Mouse (Mus musculus): Measurements from ENCODE around the gene Rpl9.

The Rpl9 gene

DNA sequence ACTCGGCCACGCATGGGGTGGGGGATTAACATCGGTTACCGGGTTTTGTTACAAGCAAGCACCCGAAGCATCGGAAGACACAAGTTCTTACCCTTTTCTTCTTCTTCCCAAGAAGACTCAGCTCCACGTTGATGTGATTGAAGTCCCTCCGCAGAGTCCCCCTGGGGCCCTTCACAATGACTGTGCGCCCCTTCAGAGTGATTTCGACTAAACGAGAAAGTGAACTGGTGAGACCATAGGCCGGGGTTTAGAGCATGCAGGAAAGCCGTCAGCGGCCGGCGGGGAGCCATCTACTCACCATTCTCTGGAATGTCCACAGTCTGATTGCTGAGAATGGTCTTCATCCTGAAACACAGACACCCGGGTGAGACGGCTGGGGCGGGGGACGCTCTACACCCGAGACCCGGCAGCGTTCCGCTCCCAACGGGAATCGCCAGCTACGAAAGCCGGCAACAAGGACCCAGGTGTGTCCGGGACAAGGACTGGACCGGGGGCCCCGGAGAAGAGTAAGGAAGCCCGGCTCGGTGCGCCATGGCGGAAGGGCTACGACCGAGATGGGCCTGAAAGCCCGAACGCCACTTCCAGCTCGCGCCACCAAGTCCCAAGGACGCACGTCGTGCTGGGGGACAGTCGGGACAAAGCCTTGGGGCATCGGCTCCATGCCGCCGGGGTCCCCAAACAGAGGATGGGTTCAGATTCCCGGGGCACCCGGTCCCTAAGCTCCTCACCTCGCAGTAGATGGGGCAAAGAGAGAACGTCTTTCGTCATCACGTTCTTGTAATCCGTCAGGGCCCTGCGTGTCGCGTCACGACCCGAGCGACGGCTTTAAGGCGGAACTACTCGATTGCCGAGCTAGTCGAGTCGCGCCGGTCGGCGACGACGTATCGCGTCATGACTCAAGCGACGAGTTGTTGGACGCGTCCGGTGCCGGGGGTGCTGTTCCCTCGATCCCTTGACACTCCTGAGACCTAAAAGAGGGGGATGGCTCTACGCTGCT, at the start of gene Rpl9, which contains the start of gene Lias:
Gene Rpl9, minus strand, starts transcription at position 797 of the 997 bp plus-strand sequence.
Gene Lias, plus strand, starts transcription at position 850 of the 997 bp plus-strand sequence.
- peak; percentile 98 for DNase-seq

DNA sequence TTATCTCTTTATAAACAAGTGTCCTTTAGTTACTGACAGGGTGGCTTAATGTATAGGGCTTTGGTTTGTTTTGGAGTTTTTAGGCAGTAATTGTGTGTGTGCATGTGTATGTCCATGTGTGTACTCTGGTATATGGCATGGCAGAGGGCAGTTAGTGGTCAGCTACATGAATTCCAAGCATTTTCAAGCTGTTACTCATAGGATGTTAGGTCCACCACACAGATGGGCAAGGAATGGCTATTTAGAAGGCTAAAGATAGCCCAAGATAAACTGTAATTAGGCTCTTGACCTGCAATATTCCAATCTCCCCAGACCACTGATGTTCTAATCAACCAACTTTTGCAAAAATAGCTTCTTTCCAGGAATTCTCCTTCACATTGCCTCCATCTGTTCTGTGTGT, 46.8 kb upstream of the Rpl9 start:
- no peak for DNase-seq

DNA sequence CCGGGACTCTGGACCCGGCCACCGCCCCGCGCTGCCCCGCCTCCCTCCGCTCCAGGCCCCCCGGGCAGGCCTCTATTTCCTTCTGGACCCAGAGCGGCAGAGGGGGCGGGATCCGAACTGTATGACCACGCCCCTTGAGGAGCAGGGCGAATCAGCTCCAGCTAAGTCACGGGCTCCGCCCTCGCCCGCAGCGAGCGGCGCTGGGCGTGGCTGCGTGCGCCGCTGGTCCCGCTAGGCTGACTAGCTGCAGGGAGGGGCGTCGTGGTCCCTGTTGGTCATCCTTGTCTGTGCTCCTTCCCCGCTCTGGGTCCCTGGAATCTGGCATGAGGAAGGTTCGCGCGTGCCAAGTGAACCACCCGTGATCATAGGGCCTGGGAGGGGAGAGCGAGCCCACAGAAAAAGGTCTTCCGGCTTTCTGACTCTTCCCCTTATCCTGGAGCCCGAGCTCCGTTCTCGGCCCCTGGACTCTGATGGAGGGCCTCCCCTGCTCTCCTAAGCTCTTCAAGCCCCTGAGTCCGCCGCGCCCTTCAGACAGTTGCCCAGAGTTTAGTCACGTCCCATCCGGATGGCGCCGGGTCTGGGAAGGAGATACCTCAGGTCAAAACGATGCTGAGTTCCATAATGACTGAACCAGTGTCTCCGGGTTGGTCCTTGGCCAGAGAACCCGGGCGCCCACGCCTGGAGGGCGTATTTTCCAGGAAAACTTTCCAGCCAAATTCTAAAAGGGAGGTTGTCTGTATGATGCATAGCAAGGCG, 44.7 kb upstream of the Rpl9 start, which contains the start of gene Ugdh:
Gene Ugdh, minus strand, starts transcription at position 144 of the 756 bp plus-strand sequence.
- DNase-seq, result peak; percentile 98

DNA sequence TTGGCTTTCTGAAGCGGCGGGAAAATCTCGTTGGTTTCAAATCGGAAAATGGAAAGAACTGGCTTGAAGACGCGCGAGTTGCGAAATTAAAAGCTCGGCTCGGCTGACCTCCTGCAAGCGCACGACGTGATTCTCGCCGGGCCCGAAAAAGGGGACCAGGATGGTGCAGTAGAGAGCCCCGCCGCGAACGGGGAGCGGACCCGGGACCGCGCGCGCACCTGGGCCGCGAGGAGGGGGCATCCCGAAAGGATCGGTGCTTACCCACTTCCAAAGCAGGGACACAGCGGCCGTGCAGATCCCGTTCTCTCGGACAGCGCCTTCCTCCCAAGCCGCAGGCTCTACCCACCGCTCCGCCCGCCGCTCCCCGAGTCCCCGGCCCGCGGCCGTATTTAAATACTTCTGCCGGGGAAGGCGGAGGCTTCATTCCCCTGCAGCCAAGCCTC, 44.1 kb upstream of the Rpl9 start:
- no peak for DNase-seq

DNA sequence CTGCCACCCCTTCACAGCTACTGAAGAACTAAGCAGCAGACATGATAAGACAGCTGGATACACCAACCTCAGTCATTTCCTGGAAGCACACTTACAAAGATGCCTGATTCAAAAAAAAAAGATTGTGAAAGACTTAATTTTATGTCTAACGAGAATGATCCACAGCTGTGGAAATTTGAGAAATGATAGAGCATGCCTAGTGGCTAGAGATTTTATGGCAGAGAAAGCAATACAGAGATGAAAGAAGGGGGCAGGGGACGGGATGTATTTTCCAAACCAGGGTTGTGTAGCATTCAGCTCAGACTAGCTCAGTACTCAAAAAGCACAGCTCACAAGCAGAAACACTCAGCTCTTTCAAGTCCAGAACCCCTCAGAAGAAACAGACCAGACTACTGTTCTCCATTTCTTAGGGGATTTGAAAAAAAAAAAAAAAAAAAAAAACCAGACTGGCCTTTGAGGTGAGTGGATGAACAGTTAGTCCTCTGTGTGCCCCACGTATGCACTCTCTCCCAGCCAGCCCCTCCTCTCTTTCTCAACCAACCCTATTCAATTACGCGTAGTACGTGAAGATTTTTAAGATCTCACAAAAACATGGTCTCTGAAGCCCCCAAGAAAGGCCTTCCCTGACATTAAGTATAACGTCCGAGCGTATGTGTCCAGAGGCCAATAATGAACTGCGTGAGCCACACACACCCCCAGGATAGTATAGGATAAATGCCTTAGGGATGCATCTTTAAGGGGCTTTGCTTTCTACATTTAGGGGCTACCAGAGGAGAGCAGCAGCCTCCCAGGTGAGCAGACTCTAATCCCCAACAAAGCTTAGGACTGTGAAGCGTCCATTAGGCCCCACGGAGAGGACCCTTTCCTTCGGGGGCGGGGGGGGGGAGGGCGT, 43.5 kb upstream of the Rpl9 start:
- no peak for DNase-seq

DNA sequence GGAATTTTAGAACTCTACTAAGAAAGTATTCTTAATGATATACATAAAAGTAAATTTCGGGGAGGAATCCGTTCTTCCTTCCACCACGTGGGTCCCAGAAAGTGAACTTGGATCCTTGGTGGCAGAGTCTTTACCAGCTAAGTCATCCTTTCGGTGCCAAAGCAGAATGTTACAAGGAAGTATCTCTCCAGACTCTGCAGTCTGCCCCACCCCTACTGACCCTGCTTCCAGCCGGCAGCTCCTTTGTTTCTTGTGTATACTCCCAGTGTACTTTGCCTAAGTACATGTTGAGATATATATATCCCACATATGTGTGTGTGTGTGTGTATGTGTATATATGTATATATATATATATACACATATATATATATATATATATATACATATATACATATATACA, 38.2 kb upstream of the Rpl9 start:
- DNase-seq, result no peak

DNA sequence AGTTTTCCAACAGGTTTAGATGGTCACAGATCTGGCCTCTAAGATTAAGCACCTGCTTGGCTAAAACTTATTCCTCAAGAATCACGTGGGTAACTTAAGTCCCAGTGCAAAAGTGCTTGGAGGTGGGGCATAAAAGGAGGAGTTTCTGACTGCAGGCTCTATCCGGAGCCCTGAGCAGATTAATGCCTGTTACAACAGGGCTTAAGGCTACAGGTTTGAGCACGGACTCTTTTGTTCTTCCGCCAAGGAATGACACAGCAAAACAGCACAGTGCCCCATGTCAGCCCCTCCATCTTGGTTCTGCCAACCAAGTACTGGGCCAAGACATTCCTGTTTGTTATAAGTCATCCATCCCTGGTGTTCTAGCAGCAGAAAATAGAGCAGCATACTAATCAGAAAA, 37.1 kb upstream of the Rpl9 start:
- DNase-seq, result peak; percentile 59

DNA sequence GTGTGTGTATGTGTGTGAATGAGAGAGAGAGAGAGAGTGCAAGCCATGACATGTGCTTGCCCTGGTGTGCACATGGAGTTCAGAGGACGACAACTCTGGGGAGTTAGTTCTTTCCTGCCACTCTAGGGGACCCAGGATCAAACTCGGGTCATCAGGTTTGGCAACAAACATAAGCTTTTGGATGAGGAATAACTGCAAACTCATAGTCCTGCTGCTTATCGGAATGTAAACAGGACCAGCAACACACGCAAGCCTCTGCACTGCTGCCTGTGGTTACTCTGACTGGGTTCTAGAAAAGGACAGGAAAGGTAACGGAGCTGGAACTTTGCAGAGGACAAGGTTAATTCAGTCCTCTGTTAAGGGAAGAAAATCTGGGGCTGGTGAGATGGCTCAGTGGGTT, 34.0 kb upstream of the Rpl9 start:
- DNase-seq, result no peak

DNA sequence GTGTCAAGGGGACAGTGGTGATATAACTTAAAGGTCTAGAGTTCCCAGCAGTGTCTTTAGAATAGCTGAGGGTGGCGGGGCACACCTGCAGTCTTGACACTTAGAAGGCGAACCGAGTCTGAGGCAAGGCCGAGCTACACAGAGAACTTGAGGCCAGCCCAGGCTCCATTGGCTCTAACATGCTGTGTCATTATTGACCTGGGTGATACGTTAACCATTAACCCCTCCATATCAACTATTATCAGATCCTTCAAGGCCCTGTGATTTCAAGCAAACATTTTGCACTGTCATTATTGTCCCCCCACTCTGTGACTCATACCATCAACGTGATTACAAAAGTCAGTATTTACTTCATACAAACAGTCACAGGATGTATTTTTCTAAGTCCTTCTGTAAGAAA, 33.0 kb upstream of the Rpl9 start:
- DNase-seq, result peak; percentile 49

DNA sequence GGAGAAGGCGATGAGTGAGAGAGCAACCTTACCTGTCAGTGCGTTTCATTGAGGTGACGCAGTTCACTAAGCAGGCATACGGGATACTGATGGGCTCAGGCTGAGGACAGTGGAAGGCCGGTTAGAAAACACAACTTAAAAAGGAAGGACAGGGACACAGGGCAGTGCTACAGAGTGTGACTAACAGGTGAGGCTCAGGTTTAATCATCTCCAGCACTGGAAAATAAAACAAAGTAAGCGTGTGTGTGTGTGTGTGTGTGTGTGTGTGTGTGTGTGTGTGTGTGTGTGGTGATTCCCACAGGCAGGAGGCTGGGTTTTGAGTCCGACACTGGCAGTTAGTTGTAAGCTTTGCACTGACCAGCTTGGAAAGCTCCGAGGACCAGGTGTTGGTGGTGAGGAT, 31.6 kb upstream of the Rpl9 start:
- peak; percentile 29 for DNase-seq

DNA sequence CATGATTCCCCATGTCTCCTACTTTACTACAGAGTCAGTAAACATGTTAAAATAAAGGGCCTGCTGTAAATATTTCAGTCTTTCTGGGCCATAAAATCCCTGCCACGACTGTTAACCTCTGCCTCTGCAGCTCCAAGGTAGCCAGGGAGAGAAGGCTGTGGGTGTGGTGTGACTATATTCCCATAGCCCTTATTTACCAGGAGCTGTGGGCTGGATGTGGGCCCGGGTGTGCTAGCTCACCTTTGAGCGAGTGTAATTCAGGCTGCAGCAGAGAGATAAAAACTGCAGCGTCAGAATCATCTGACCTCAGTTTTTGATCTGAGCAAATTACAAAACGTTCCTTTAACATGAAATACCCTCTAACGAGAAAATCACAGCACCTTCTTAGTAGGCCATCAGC, 29.6 kb upstream of the Rpl9 start:
- DNase-seq, result no peak

DNA sequence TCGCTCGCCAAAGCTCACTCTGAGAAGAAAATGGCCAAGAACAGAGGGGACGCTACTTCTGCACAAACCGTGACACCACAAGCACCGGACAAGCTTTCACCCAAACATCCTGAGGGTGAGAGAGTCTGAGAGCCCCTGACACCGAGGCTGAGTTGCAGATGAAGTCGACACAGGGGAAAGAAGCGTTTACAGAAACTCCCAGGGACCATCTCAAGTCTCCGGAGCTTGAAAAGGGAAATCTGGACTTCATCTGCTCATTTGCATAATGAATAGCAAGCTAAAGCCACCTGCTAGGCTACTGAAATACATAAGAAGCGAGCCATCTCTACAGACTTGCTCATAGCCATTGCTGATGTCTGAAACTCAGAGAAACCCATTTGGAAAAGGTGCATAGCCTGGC, 27.9 kb upstream of the Rpl9 start:
- DNase-seq, result no peak

DNA sequence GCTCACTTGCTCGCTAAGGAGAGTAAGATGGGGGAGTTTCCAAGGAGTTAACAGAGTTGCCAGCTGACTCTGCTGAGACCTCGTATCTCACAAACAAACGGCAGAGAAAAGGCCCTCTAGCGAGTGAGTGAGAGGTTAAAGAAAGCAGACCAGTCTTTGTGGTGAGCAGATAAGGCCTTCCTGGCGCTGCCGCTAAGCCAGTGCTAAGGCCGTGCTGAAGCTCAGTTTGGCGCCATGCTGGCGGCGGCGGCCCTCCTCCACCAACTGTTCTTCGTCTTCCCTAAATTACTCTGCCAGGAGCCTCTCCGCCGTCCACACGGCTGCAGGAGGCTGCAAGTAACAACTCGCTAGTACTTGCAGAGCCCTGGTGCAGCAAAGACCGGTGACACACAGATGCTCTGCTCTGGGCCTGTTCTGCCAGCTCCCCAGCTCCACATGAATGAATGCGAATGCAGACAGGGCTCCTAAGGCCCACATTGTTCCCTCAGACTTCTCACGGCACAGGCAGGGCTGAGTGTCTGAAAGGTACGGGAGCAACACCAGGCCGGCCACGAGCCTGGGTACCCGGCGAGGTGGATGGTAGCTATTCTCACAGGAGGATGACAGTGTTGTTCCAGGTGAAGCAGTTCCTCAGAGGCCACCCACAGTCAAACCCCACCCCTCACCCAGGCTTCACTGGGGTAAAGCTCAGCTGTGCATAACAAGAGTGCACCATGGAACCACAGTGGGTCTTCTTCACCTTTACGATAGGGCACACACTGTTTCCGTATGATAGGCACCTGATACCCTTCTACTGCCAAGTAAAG, 24.6 kb upstream of the Rpl9 start:
- DNase-seq, result no peak

DNA sequence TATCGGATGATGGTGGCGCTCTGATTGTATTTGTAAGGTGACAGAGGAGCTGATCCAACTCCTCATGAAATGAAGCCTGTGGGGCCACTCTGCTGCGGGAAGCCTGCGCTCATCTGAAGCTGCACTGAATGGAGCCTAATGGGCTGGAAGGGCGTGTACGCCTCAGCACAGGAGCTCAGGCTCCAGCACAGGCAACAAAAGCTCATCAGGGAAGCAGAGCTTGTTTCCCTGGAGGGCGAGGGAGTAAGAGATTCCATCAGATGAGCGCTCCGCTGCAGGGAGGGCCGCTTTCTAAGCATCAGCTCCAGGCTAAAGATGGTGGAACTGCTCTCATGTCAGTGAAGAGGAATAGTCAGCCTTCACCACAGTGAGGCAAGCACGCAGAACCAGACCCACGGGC, 16.7 kb upstream of the Rpl9 start:
- DNase-seq, result no peak

DNA sequence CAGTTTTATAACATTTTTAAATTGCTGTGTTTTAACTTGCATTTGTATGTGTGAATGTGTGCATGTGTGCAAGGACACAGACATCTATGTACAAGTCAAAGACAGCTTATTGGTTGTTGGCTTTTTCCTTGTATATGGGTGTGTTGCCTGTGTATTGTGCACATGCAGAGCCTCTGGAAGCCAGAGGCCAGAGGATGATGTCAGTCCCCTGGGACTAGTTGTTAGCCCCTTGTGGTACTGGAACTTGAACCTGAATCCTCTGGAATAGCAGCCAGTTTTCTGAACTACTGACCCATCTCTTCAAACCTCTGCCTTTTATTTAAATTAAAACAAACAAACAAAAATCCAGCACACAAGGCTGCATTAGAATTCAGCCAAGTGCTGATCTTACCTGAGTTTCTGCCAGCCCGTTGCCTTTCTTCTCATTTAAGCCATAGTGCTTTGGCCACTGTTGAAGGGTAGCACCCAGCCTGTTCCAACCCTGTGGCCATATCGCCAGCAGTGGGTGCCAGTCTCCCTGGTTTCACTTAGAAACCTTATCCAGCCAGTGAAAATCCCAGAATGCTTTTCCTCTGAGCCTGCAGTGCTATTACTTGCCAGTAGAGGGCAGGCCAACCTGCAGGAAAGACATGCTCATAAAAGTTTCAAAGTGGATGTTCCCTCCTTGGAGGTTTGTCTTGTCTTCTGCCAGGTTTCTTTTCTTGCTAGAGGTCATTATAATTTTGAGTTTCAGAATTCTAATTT, 10.2 kb upstream of the Rpl9 start:
- peak; percentile 83 for DNase-seq

DNA sequence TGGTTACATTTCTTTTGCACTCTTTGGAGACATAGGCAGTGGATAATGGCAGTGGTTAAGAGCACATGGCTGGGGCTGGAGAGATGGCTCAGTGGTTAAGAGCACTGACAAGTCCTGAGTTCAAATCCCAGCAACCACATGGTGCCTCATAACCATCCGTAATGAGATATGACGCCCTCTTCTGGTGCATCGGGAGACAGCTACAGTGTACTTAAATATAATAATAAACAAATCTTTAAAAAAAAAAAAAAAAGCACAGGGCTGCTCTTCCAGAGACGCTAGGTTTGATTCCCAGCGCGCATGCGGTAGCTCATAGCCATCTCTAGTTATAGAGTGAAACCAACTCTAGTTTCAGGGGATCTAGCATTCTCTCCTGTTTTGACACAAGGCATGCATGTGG, 3.2 kb upstream of the Rpl9 start:
- DNase-seq, result no peak

DNA sequence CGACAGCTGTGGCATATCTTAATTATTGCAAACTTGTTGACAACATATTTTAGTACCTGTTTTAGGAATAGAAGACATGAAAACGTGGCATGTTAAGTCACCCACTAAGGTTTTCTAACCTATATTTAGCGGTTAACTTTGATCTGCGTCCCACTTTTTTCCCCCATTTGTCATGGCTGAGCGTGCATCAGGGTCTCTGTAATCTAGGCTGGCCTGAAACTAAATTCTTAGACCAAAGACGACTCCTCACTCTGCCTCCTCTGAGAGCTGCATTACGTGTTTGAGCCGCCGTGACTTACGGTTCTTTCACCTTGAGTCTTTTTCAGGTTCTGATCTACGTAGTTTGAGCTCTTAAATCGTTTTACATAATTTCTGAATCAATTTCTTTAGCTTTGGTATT, 509 bp upstream of the Rpl9 start:
- no peak for DNase-seq

DNA sequence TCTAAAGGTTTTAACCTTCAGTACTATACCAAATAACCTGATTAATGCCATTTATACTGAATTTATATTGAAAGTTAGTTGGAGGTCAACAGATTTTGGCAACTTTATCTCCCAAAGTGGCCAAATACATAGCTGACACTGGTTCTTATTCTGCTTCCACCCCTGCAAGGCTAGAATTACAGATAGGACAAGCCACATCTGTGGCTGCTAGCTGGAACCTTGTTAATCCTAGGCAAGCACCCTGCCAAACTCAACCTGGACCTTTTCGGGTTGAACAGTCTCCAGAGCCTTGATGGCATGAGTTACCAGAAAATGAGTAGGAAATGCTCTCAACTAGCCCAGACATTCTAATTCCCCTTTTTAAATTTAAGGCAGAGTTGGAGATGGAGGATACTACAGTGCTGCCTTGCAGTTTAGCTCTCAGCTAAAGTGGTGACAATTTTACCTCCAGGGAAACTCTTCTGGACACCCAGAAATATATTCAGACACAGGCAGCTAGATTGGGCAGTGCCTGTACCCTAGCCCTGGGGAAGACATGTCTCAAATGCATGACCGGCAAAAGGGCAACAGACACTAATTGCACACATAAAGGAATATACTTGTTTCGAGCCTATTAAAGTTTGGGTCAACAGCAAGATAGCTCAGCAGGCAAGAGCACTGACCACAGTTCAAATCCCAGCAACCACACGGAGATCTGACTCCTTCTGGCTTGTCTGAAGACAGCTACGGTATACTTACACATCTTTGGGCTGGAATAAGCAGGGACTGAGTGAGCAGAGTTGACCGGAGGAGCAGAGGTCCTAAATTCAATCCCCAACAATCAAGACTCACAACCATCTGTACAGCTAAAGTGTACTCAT, 4.0 kb downstream of the Rpl9 start:
- no peak for DNase-seq

DNA sequence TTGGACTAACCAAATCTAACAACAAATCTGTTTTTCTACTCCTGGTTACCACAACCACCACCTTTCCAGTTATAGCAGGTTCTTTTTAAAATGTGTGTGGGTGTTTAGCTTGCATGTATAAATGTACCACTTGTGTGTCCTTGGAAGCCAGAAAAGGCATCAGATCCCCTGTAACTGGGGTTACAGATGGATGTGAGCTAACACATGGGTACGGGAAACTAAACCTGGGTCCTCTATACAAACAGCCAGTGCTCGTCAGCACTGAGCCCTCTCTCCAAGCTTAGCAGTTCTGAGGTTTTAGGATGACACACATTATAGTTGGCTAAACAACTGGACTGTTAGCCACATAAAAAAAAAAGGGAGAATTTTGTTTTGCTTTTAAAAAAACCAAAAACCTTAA, 5.5 kb downstream of the Rpl9 start:
- no peak for DNase-seq

DNA sequence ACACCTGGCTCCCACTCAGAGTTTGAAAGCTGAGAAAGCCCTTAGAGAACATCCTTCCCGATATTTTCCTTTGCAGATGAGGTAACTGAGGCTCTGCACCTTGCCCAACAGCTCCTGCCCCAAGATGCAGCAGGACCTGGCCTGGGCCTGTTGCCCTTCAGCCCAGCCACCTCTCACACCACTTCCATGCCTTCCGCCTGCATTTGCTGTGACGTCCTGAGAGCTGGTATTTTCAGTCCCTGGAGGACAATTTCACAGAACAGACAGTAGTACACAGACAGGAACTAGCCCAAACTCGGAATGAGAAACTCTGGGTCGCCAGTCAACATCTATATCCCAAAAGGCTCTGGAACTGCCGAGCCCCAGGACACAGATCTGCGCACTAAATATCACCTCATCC, 16.5 kb downstream of the Rpl9 start:
- no peak for DNase-seq
